Mouse (Mus musculus) stomach, postnatal 0 days (tissue): ENCODE results near the gene Stx6. TPM values are rescaled to one million over a fixed set of nuclear protein-coding genes. Genes with fewer than 3 reads are reported as not detected.

Source experiments
- ATAC-seq: fragments of 200-750 bp; cut with Nextera tagmentation; 2 replicates; pipeline ENCODE4 v1.8.0; 2017; ENCODE audit not compliant: low FRiP score, low TSS enrichment
- DNase-seq: peaks from one replicate; pipeline ENCODE4 v3.0.0-alpha.2; 2016; ENCODE audit warnings: low spot score
- H3K27ac ChIP-seq: fragments of 300-500 bp; sonication (generic); replicated peaks from 2 replicates; pipeline ENCODE4 v1.5.1; 2014; ENCODE audit warnings: mild to moderate bottlenecking, control low read depth
- H3K27me3 ChIP-seq: fragments of 300-500 bp; sonication (generic); 2 replicates; pipeline ENCODE4 v1.6.1; 2014; ENCODE audit warnings: low read length; ENCODE audit not compliant: control insufficient read depth, insufficient read depth
- H3K36me3 ChIP-seq: fragments of 300-500 bp; sonication (generic); 2 replicates; pipeline ENCODE4 v1.6.1; 2014; ENCODE audit warnings: low read length, mixed read lengths; ENCODE audit not compliant: control insufficient read depth, insufficient read depth
- H3K4me1 ChIP-seq: fragments of 300-500 bp; sonication (generic); replicated peaks from 2 replicates; pipeline ENCODE4 v1.6.1; 2014; ENCODE audit warnings: antibody characterized with exemption; ENCODE audit not compliant: control insufficient read depth, insufficient read depth
- H3K4me2 ChIP-seq: fragments of 300-500 bp; sonication (generic); replicated peaks from 2 replicates; pipeline ENCODE4 v1.6.1; 2014; ENCODE audit warnings: low read depth, mild to moderate bottlenecking, control low read depth, moderate library complexity
- H3K4me3 ChIP-seq: fragments of 300-500 bp; sonication (generic); 2 replicates; pipeline ENCODE4 v1.5.1; 2014; ENCODE audit warnings: low read depth, low read length, control low read depth
- H3K9ac ChIP-seq: fragments of 300-500 bp; sonication (generic); 2 replicates; pipeline ENCODE4 v1.6.1; 2014; ENCODE audit warnings: mild to moderate bottlenecking, low read length, control low read depth, mixed read lengths
- H3K9me3 ChIP-seq: fragments of 300-500 bp; sonication (generic); 2 replicates; pipeline ENCODE4 v1.6.1; 2016; ENCODE audit warnings: low read length; ENCODE audit not compliant: control insufficient read depth
- CTCF ChIP-seq: IDR thresholded peaks from 2 replicates; pipeline ENCODE4 v1.5.1; 2016; ENCODE audit warnings: antibody characterized with exemption, low read depth, mild to moderate bottlenecking, moderate library complexity
- EP300 ChIP-seq: optimal IDR thresholded peaks from 2 replicates; pipeline ENCODE3; 2016; ENCODE audit warnings: antibody characterized with exemption
- WGBS: fragments of 180-500 bp; shearing (Covaris S2); extraction: QIAGEN DNeasy Blood & Tissue Kit; methylation state at CpG from one replicate; pipeline ENCODE4 v1.1.7; 2014; 5-methylcytosine and 5-hydroxymethylcytosine counted together
- polyA plus RNA-seq: library from polyadenylated mRNA; unstranded; fragments of >200 nt; fragmentation: Nextera tagmentation; extraction: Ambion mirVana; gene quantifications from 2 replicates; pipeline ENCODE4 v1.2.1, GENCODE M21; 2015

Gene Stx6
- polyA plus RNA-seq, 1 experiment from 2014 or later: 39.0 TPM

DNA sequence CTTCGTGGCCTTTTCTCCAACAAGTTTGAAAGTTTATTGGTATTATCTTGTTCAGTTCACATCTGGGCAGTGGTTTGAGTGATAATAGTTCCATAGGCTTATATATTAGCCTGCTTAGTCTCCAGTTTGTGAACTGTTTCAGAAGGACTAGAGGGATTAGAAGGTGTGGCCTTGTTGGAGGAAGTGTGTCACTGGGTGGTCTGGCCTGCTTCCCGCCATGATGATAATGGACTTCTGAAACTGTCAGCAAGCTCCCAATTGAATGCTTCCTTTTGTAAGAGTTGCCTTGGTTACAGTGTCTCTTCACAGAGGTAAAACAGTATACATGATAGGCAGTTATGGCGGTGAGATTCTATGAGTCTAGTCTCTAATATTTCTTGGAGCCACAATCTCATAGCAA is 9.1 kb upstream of the Stx6 start:
- no peak for DNase-seq
- H3K9ac ChIP-seq: no peak overlapping the region
- no peaks in the 10 kb centered on the region for H3K36me3 ChIP-seq
- no peaks in the 10 kb centered on the region for H3K4me1 ChIP-seq
- H3K4me3 ChIP-seq: no peak overlapping the region
- no peak overlapping the region for H3K4me2 ChIP-seq
- no peaks in the 10 kb centered on the region for H3K9me3 ChIP-seq
- TF ChIP-seq CTCF: no peak
- TF ChIP-seq EP300: no peak
- WGBS: 91% methylated on average over 3 of the region's 3 CpGs
- H3K27me3 ChIP-seq: no peaks in the 10 kb centered on the region
- ATAC-seq: no peak
- H3K27ac ChIP-seq: no peak overlapping the region

- Histone ChIP-seq H3K4me2 (no peak overlapping the region), H3K9me3 (no peaks in the 10 kb centered on the region), H3K27me3 (no peaks in the 10 kb centered on the region), H3K27ac (no peak overlapping the region), H3K9ac (no peak overlapping the region), H3K4me3 (no peak overlapping the region), H3K4me1 (no peaks in the 10 kb centered on the region), H3K36me3 (no peaks in the 10 kb centered on the region)
- TF ChIP-seq EP300: no peak
- no peak for TF ChIP-seq CTCF
- WGBS: 69% methylated on average over 5 of the region's 5 CpGs
- ATAC-seq (no peak), DNase-seq (no peak)
Observed at GRCm38 (mm10) chr1:155150821-155151220, 7.7 kb upstream of the Stx6 start.

- no peak for DNase-seq
- no peak for TF ChIP-seq CTCF
- TF ChIP-seq EP300: no peak
- Histone ChIP-seq H3K4me1 (no peaks in the 10 kb centered on the region), H3K36me3 (no peaks in the 10 kb centered on the region), H3K4me2 (no peak overlapping the region), H3K4me3 (no peak overlapping the region), H3K27me3 (no peaks in the 10 kb centered on the region), H3K9ac (no peak overlapping the region), H3K27ac (no peak overlapping the region), H3K9me3 (no peaks in the 10 kb centered on the region)
- 73% methylated on average over 4 of the region's 4 CpGs for WGBS
- ATAC-seq: no peak
Observed at GRCm38 (mm10) chr1:155153906-155154305, 4.6 kb upstream of the Stx6 start.

- peak overlapping the region; percentile 89 for H3K9ac ChIP-seq
- H3K27me3 ChIP-seq: no peaks in the 10 kb centered on the region
- peak overlapping the region; percentile 77 for H3K4me2 ChIP-seq
- peak; percentile 66 for ATAC-seq
- WGBS: under 1% methylated on average over 44 of the region's 46 CpGs
- peak overlapping the region; percentile 91 for H3K27ac ChIP-seq
- no peaks in the 10 kb centered on the region for H3K36me3 ChIP-seq
- peak; percentile 73 for DNase-seq
- no peaks in the 10 kb centered on the region for H3K4me1 ChIP-seq
- peak overlapping the region; percentile 99 for H3K4me3 ChIP-seq
- TF ChIP-seq CTCF (peak; percentile 42; the same call in 1 of the 2 replicates), EP300 (no peak)
- no peaks in the 10 kb centered on the region for H3K9me3 ChIP-seq
Observed at GRCm38 (mm10) chr1:155158970-155159484, 512 bp downstream of the Stx6 start.

- ATAC-seq: no peak
Observed at GRCm38 (mm10) chr1:155167453-155167852, 8.9 kb downstream of the Stx6 start.

GRCm38 (mm10) chr1:155169935-155170334 is 11.4 kb downstream of the Stx6 start:
- no peak overlapping the region for H3K4me2 ChIP-seq
- ATAC-seq (no peak), DNase-seq (no peak)
- no peak overlapping the region for H3K27ac ChIP-seq
- no peak overlapping the region for H3K4me3 ChIP-seq
- no peaks in the 10 kb centered on the region for H3K4me1 ChIP-seq
- H3K9ac ChIP-seq: no peak overlapping the region
- no peaks in the 10 kb centered on the region for H3K36me3 ChIP-seq
- no peaks in the 10 kb centered on the region for H3K9me3 ChIP-seq
- no peaks in the 10 kb centered on the region for H3K27me3 ChIP-seq
- TF ChIP-seq EP300: no peak

More at GRCm38 (mm10) chr1:155167453-155167852, 8.9 kb downstream of the Stx6 start:
- Histone ChIP-seq H3K27me3 (no peaks in the 10 kb centered on the region), H3K4me3 (no peak overlapping the region), H3K4me2 (no peak overlapping the region), H3K36me3 (no peaks in the 10 kb centered on the region), H3K9me3 (no peaks in the 10 kb centered on the region), H3K27ac (no peak overlapping the region), H3K9ac (no peak overlapping the region), H3K4me1 (no peaks in the 10 kb centered on the region)
- no peak for TF ChIP-seq EP300
- TF ChIP-seq CTCF: no peak
- no peak for DNase-seq
- 78% methylated on average over 3 of the region's 3 CpGs for WGBS
